Comparison of ENCODE assay signal across 8 mouse cellular contexts in genomic region chr1:165634151-165634884, GRCm38 (mm10). TPM values are rescaled to one million over a fixed set of nuclear protein-coding genes. Genes with fewer than 3 reads are reported as not detected.
DNase-seq lines count a peak whose midpoint lies in the region; ATAC-seq and TF ChIP-seq lines count a peak whose summit lies in the region.

Mpzl1 (minus strand) TSS chr1:165634538.

- H3K27ac ChIP-seq in forebrain, embryonic 10.5 days: peak within 1 kb of the TSS; percentile 97
- H3K27ac ChIP-seq in heart, embryonic 15.5 days: peak within 1 kb of the TSS; percentile 98
- peak within 1 kb of the TSS; percentile 42; the same call in 1 of the 2 replicates for H3K27ac ChIP-seq in liver, embryonic 14.5 days
- H3K27ac ChIP-seq in neural tube, embryonic 11.5 days (ENCODE audit: low read depth, low read length): peak within 1 kb of the TSS; percentile 95
- peak within 1 kb of the TSS; percentile 98 for H3K27ac ChIP-seq in stomach, postnatal 0 days (replicated peaks)

- TF ChIP-seq EP300 in liver, embryonic 14.5 days (IDR thresholded peaks at IDR 0.05; ENCODE audit: low read depth): no peak
- peak; percentile 85 for TF ChIP-seq EP300 in stomach, postnatal 0 days (optimal IDR thresholded peaks at IDR 0.05)

- H3K9ac ChIP-seq in heart, embryonic 15.5 days: peak within 1 kb of the TSS; percentile 90
- peak within 1 kb of the TSS; percentile 46 for H3K9ac ChIP-seq in liver, embryonic 14.5 days (replicated peaks)
- H3K9ac ChIP-seq in neural tube, embryonic 11.5 days (ENCODE audit: low read length): peak within 1 kb of the TSS; percentile 88
- H3K9ac ChIP-seq in stomach, postnatal 0 days (ENCODE audit: low read length): peak within 1 kb of the TSS; percentile 95

- TF ChIP-seq CTCF in liver, embryonic 14.5 days (IDR thresholded peaks at IDR 0.05; ENCODE audit: low read depth): 0 out of 2 replicates have a peak, but pooled peaks have one; percentile 9
- peak; percentile 36 for TF ChIP-seq CTCF in stomach, postnatal 0 days (IDR thresholded peaks at IDR 0.05; ENCODE audit: low read depth)

- H3K9me3 ChIP-seq in forebrain, embryonic 10.5 days: no peaks in the 10 kb centered on the region
- no peaks in the 10 kb centered on the region for H3K9me3 ChIP-seq in heart, embryonic 15.5 days (replicated peaks)
- H3K9me3 ChIP-seq in liver, embryonic 14.5 days (ENCODE audit: control insufficient read depth, low read length): no peaks in the 10 kb centered on the region
- H3K9me3 ChIP-seq in neural tube, embryonic 11.5 days (ENCODE audit: control insufficient read depth, low read length): no peaks in the 10 kb centered on the region
- H3K9me3 ChIP-seq in stomach, postnatal 0 days (ENCODE audit: control insufficient read depth, low read length): no peaks in the 10 kb centered on the region

- H3K4me3 ChIP-seq in forebrain, embryonic 10.5 days: peak within 1 kb of the TSS; percentile 88
- peak within 1 kb of the TSS; percentile 94 for H3K4me3 ChIP-seq in heart, embryonic 15.5 days
- H3K4me3 ChIP-seq in liver, embryonic 14.5 days (ENCODE audit: insufficient read depth in 1 of 2, low read depth in 2 of 2, low read length in 2 of 2): peak within 1 kb of the TSS; percentile 65 to 66
- peak within 1 kb of the TSS; percentile 77 for H3K4me3 ChIP-seq in neural tube, embryonic 11.5 days (ENCODE audit: low read depth, low read length)
- peak within 1 kb of the TSS; percentile 85 for H3K4me3 ChIP-seq in stomach, postnatal 0 days (ENCODE audit: low read depth, low read length)

- WGBS in forebrain, embryonic 10.5 days: under 1% methylated on average over 66 of the region's 73 CpGs
- WGBS in heart, embryonic 15.5 days: under 1% methylated on average over 54 of the region's 73 CpGs
- under 1% methylated on average over 70 of the region's 73 CpGs for WGBS in liver, embryonic 14.5 days (ENCODE audit: insufficient replicate concordance)
- WGBS in neural tube, embryonic 11.5 days: under 1% methylated on average over 56 of the region's 73 CpGs
- under 1% methylated on average over 50 of the region's 73 CpGs for WGBS in stomach, postnatal 0 days

- ATAC-seq in heart, embryonic 15.5 days (replicated peaks; ENCODE audit: insufficient number of reproducible peaks, insufficient read depth, low FRiP score, low read depth): peak; percentile 99
- peak; percentile 100 for ATAC-seq in liver, embryonic 14.5 days (ENCODE audit: insufficient read depth)
- peak; percentile 100 for ATAC-seq in neural tube, embryonic 11.5 days (ENCODE audit: insufficient read depth, low FRiP score, low TSS enrichment)
- ATAC-seq in stomach, postnatal 0 days (ENCODE audit: low FRiP score, low TSS enrichment): peak; percentile 99

- H3K4me2 ChIP-seq in heart, embryonic 15.5 days: peak within 1 kb of the TSS; percentile 74
- peak within 1 kb of the TSS; percentile 90 for H3K4me2 ChIP-seq in liver, embryonic 14.5 days (ENCODE audit: low read depth)
- peak within 1 kb of the TSS; percentile 73 for H3K4me2 ChIP-seq in neural tube, embryonic 11.5 days (ENCODE audit: low read depth)
- H3K4me2 ChIP-seq in stomach, postnatal 0 days (replicated peaks; ENCODE audit: low read depth): peak within 1 kb of the TSS; percentile 75

- peak; percentile 91 to 94 for DNase-seq in CD8-positive naive resting alpha-beta T cell, adult 2 months (ENCODE audit: low read depth in 2 of 2, low spot score in 2 of 2)
- peak; percentile 96 for DNase-seq in c-Kit-positive CD71-negative TER-119-negative erythroid progenitor cells, embryonic 14.5 days (ENCODE audit: low read depth)
- DNase-seq in forebrain, embryonic 10.5 days (ENCODE audit: extremely low spot score, low spot score): peak; percentile 100
- peak; percentile 99 to 100 for DNase-seq in kidney, postnatal 25 days
- DNase-seq in liver, embryonic 14.5 days (ENCODE audit: low read depth in 3 of 3, low spot score in 3 of 3): peak; percentile 92 to 95 (median 93)
- DNase-seq in neural tube, embryonic 11.5 days (ENCODE audit: low spot score): peak; percentile 99
- DNase-seq in stomach, postnatal 0 days (ENCODE audit: low spot score): peak; percentile 100

- H3K27me3 ChIP-seq in forebrain, embryonic 10.5 days (ENCODE audit: poor library complexity, severe bottlenecking): no peaks in the 10 kb centered on the region
- no peaks in the 10 kb centered on the region for H3K27me3 ChIP-seq in heart, embryonic 15.5 days
- H3K27me3 ChIP-seq in liver, embryonic 14.5 days (ENCODE audit: control insufficient read depth, insufficient read depth, low read length): peaks cover 6% of the 10 kb centered on the region
- H3K27me3 ChIP-seq in neural tube, embryonic 11.5 days (ENCODE audit: control insufficient read depth, insufficient read depth, low read length): no peaks in the 10 kb centered on the region
- no peaks in the 10 kb centered on the region for H3K27me3 ChIP-seq in stomach, postnatal 0 days (ENCODE audit: control insufficient read depth, insufficient read depth, low read length)

- peaks cover 64% of the 10 kb centered on the region for H3K4me1 ChIP-seq in forebrain, embryonic 10.5 days
- H3K4me1 ChIP-seq in heart, embryonic 15.5 days (replicated peaks): peaks cover 39% of the 10 kb centered on the region
- H3K4me1 ChIP-seq in liver, embryonic 14.5 days (replicated peaks; ENCODE audit: control insufficient read depth in 2 of 2, insufficient read depth in 2 of 2, low read length in 1 of 2): peaks cover 7 to 40% of the 10 kb centered on the region in 2 experiments
- H3K4me1 ChIP-seq in neural tube, embryonic 11.5 days (ENCODE audit: control insufficient read depth, insufficient read depth, low read length): peaks cover 10% of the 10 kb centered on the region; the same call in 1 of the 2 replicates
- H3K4me1 ChIP-seq in stomach, postnatal 0 days (replicated peaks; ENCODE audit: control insufficient read depth, insufficient read depth): peaks cover 6% of the 10 kb centered on the region

- H3K36me3 ChIP-seq in forebrain, embryonic 10.5 days (replicated peaks): no peaks in the 10 kb centered on the region; the same call in 1 of the 2 replicates
- no peaks in the 10 kb centered on the region for H3K36me3 ChIP-seq in heart, embryonic 15.5 days
- H3K36me3 ChIP-seq in liver, embryonic 14.5 days (replicated peaks; ENCODE audit: control insufficient read depth, insufficient read depth, low read depth): no peaks in the 10 kb centered on the region
- H3K36me3 ChIP-seq in neural tube, embryonic 11.5 days (ENCODE audit: control insufficient read depth, insufficient read depth, low read length): no peaks in the 10 kb centered on the region
- no peaks in the 10 kb centered on the region for H3K36me3 ChIP-seq in stomach, postnatal 0 days (ENCODE audit: control insufficient read depth, insufficient read depth, low read length)

RNA-seq across cellular contexts. Expression of gene Mpzl1, which starts in this region (rescaled TPM):
- 119 and 122 TPM in 2 replicates for polyA plus RNA-seq in forebrain, embryonic 10.5 days (2016; fragmentation: Nextera tagmentation; extraction: Ambion mirVana)
- polyA plus RNA-seq in heart, embryonic 15.5 days (2015; fragmentation: Nextera tagmentation; extraction: Ambion mirVana): 89.9 and 105 TPM in 2 replicates
- 18.1 and 19.4 TPM in 2 replicates for polyA plus RNA-seq in liver, embryonic 14.5 days (2012; rRNA removed)
- 24.6 and 25.1 TPM in 2 replicates for polyA plus RNA-seq in liver, embryonic 14.5 days (2014; fragmentation: Nextera tagmentation; extraction: Ambion mirVana)
- polyA plus RNA-seq in neural tube, embryonic 11.5 days (2014; fragmentation: Nextera tagmentation; extraction: Ambion mirVana): 157 and 163 TPM in 2 replicates
- 71.4 and 76.4 TPM in 2 replicates for polyA plus RNA-seq in stomach, postnatal 0 days (2015; fragmentation: Nextera tagmentation; extraction: Ambion mirVana)

Comparison
In these comparisons a context has a peak if more than half of its experiments do, and no peak if none do; other contexts are left out.
1. Peak in every context shown above with its lines: DNase-seq, ATAC-seq, H3K4me3 ChIP-seq and H3K27ac ChIP-seq.
2. H3K27ac ChIP-seq: peak in every context shown above with its lines; median percentile 98 in heart, embryonic 15.5 days; 98 in stomach, postnatal 0 days; 97 in forebrain, embryonic 10.5 days; 95 in neural tube, embryonic 11.5 days; 42 in liver, embryonic 14.5 days.